Mouse (Mus musculus) frontal cortex, adult (tissue): ENCODE measurements at regions not wholly inside any gene's neighbourhood (a gene's known extent, or its start where the extent isn't known, plus 50 kb on each side); places are given as distances from the start of the nearest gene placed in this dataset.

ENCODE experiments used
- ATAC-seq: cut with Nextera tagmentation; 2 replicates; pipeline ENCODE4 v1.9.2; 2017; ENCODE audit warnings: mild to moderate bottlenecking, moderate library complexity, mixed read lengths; ENCODE audit not compliant: low TSS enrichment

GRCm38 (mm10) chr13:71149303-71149696, 307.7 kb upstream of the Adamts16 start:
- no peak for ATAC-seq

- no peak for ATAC-seq
These were observed 307.1 kb upstream of the Adamts16 start for GRCm38 (mm10) chr13:71148491-71149302.

GRCm38 (mm10) chr13:71146859-71147443, 305.3 kb upstream of the Adamts16 start:
- no peak for ATAC-seq

- no peak for ATAC-seq
These were observed 297.2 kb upstream of the Adamts16 start for GRCm38 (mm10) chr13:71138745-71139312.

GRCm38 (mm10) chr13:71135940-71136632, 294.5 kb upstream of the Adamts16 start:
- ATAC-seq = no peak

GRCm38 (mm10) chr13:71121484-71121883, 279.9 kb upstream of the Adamts16 start:
- no peak for ATAC-seq

- ATAC-seq = no peak
These were observed 266.6 kb upstream of the Adamts16 start for GRCm38 (mm10) chr13:71108175-71108574.

- ATAC-seq = peak; percentile 90
These were observed 263.7 kb upstream of the Adamts16 start for GRCm38 (mm10) chr13:71105229-71105838.

- ATAC-seq = peak; percentile 78
These were observed 263.0 kb upstream of the Adamts16 start for GRCm38 (mm10) chr13:71104419-71105228.

GRCm38 (mm10) chr13:71084301-71084700, 242.7 kb upstream of the Adamts16 start:
- no peak for ATAC-seq

GRCm38 (mm10) chr13:71075916-71076315, 234.3 kb upstream of the Adamts16 start:
- no peak for ATAC-seq

- no peak for ATAC-seq
These were observed 232.4 kb upstream of the Adamts16 start for GRCm38 (mm10) chr13:71074012-71074411.

- ATAC-seq = no peak
These were observed 227.2 kb upstream of the Adamts16 start for GRCm38 (mm10) chr13:71068757-71069201.

GRCm38 (mm10) chr13:71068011-71068410, 226.4 kb upstream of the Adamts16 start:
- no peak for ATAC-seq

GRCm38 (mm10) chr13:71065568-71065967, 224.0 kb upstream of the Adamts16 start:
- peak; percentile 92 for ATAC-seq

GRCm38 (mm10) chr13:71064590-71065307, 223.1 kb upstream of the Adamts16 start:
- no peak for ATAC-seq

- ATAC-seq = no peak
These were observed 212.0 kb upstream of the Adamts16 start for GRCm38 (mm10) chr13:71053361-71054264.

GRCm38 (mm10) chr13:71050646-71051045, 209.0 kb upstream of the Adamts16 start:
- ATAC-seq = no peak

- ATAC-seq = no peak
These were observed 194.4 kb upstream of the Adamts16 start for GRCm38 (mm10) chr13:71036000-71036399.
